Mouse (Mus musculus) forebrain, embryonic 11.5 days (tissue): ENCODE data around the gene Sema4d. TPM values are rescaled to one million over a fixed set of nuclear protein-coding genes. Genes with fewer than 3 reads are reported as not detected.
"Not testable (repeated sequence)": the region's sequence is repeated elsewhere in the genome, so short reads cannot be mapped to it uniquely, and the experiment has no call there.

Experiments
- ATAC-seq: fragments of 200-750 bp; cut with Nextera tagmentation; replicated peaks from 2 replicates; pipeline ENCODE4 v1.8.0; 2017; ENCODE audit warnings: moderate TSS enrichment; ENCODE audit not compliant: low FRiP score
- DNase-seq: peaks from one replicate; pipeline ENCODE4 v3.0.0-alpha.2; 2017; ENCODE audit warnings: low spot score
- H3K27ac ChIP-seq: fragments of 300-500 bp; sonication (generic); 2 replicates; pipeline ENCODE4 v1.5.1; 2014; ENCODE audit warnings: low read depth, low read length
- H3K27me3 ChIP-seq: fragments of 300-500 bp; sonication (generic); 2 replicates; pipeline ENCODE4 v1.6.1; 2014; ENCODE audit warnings: mild to moderate bottlenecking, low read length, mixed read lengths; ENCODE audit not compliant: control insufficient read depth, insufficient read depth
- H3K36me3 ChIP-seq: fragments of 300-500 bp; sonication (generic); 2 replicates; pipeline ENCODE4 v1.6.1; 2014; ENCODE audit warnings: mild to moderate bottlenecking, low read length, moderate library complexity, mixed read lengths; ENCODE audit not compliant: control insufficient read depth, insufficient read depth
- H3K4me1 ChIP-seq: fragments of 300-500 bp; sonication (generic); replicated peaks from 2 replicates; pipeline ENCODE4 v1.6.1; 2014; ENCODE audit warnings: low read length, mixed read lengths; ENCODE audit not compliant: control insufficient read depth, insufficient read depth
- H3K4me2 ChIP-seq: fragments of 300-500 bp; sonication (generic); 2 replicates; pipeline ENCODE4 v1.6.1; 2014; ENCODE audit warnings: low read depth, mild to moderate bottlenecking, low read length, moderate library complexity, mixed read lengths; ENCODE audit not compliant: severe bottlenecking
- H3K4me3 ChIP-seq: fragments of 300-500 bp; sonication (generic); 2 replicates; pipeline ENCODE4 v1.5.1; 2014; ENCODE audit warnings: low read depth, low read length
- H3K9ac ChIP-seq: fragments of 300-500 bp; sonication (generic); 2 replicates; pipeline ENCODE4 v1.6.1; 2014; ENCODE audit warnings: low read length
- H3K9me3 ChIP-seq: fragments of 300-500 bp; sonication (generic); 2 replicates; pipeline ENCODE4 v1.6.1; 2016; ENCODE audit warnings: low read length, mixed read lengths; ENCODE audit not compliant: control insufficient read depth
- WGBS: fragments of 180-500 bp; shearing (Covaris S2); extraction: QIAGEN DNeasy Blood & Tissue Kit; methylation state at CpG from one replicate; pipeline ENCODE4 v1.1.7; 2014; 5-methylcytosine and 5-hydroxymethylcytosine counted together
- polyA plus RNA-seq: library from polyadenylated mRNA; unstranded; fragments of >200 nt; fragmentation: Nextera tagmentation; extraction: Ambion mirVana; gene quantifications from 2 replicates; pipeline ENCODE4 v1.2.1, GENCODE M21; 2014

The Sema4d gene
- polyA plus RNA-seq, 1 experiment from 2014 or later, result 8.4 TPM

- not testable (repeated sequence) for ATAC-seq, H3K27me3 ChIP-seq, DNase-seq, H3K9ac ChIP-seq, H3K36me3 ChIP-seq, H3K9me3 ChIP-seq, H3K4me1 ChIP-seq, H3K4me3 ChIP-seq, H3K27ac ChIP-seq, H3K4me2 ChIP-seq
- 80% methylated on average over 4 of the region's 4 CpGs for WGBS
Observed at GRCm38 (mm10) chr13:51835208-51835607, 41.7 kb upstream of the Sema4d start.

- Histone ChIP-seq H3K4me3 (no peak overlapping the region), H3K4me2 (no peak overlapping the region), H3K4me1 (0 out of 2 replicates have a peak, but pooled peaks cover 2% of the 10 kb centered on the region), H3K36me3 (no peaks in the 10 kb centered on the region), H3K27ac (no peak overlapping the region), H3K9me3 (no peaks in the 10 kb centered on the region), H3K9ac (no peak overlapping the region), H3K27me3 (peaks cover 3% of the 10 kb centered on the region; the same call in 1 of the 2 replicates)
- ATAC-seq (no peak), DNase-seq (no peak)
- WGBS, result 70% methylated on average over 2 of the region's 2 CpGs
Observed at GRCm38 (mm10) chr13:51834520-51834919, 41.0 kb upstream of the Sema4d start.

- H3K27ac ChIP-seq, H3K36me3 ChIP-seq, H3K4me2 ChIP-seq, H3K9me3 ChIP-seq, H3K4me1 ChIP-seq, ATAC-seq, DNase-seq, H3K27me3 ChIP-seq, H3K4me3 ChIP-seq, H3K9ac ChIP-seq: not testable (repeated sequence)
- WGBS, result 79% methylated on average over 8 of the region's 8 CpGs
Observed at GRCm38 (mm10) chr13:51834024-51834423, 40.5 kb upstream of the Sema4d start.

- Histone ChIP-seq H3K9me3 (no peaks in the 10 kb centered on the region), H3K36me3 (no peaks in the 10 kb centered on the region), H3K4me2 (no peak overlapping the region), H3K27me3 (no peaks in the 10 kb centered on the region; the same call in 1 of the 2 replicates), H3K4me3 (no peak overlapping the region), H3K9ac (no peak overlapping the region), H3K27ac (no peak overlapping the region), H3K4me1 (0 out of 2 replicates have a peak, but pooled peaks cover 2% of the 10 kb centered on the region)
- WGBS, result 68% methylated on average over 2 of the region's 2 CpGs
- DNase-seq, result no peak
- no peak; the same call in 1 of the 2 replicates for ATAC-seq
Observed at GRCm38 (mm10) chr13:51833611-51834010, 40.1 kb upstream of the Sema4d start.

GRCm38 (mm10) chr13:51832491-51832890, 38.9 kb upstream of the Sema4d start:
- Histone ChIP-seq H3K4me2 (no peak overlapping the region), H3K9ac (no peak overlapping the region), H3K4me1 (0 out of 2 replicates have a peak, but pooled peaks cover 2% of the 10 kb centered on the region), H3K9me3 (no peaks in the 10 kb centered on the region), H3K4me3 (no peak overlapping the region), H3K36me3 (no peaks in the 10 kb centered on the region), H3K27ac (no peak overlapping the region), H3K27me3 (no peaks in the 10 kb centered on the region; the same call in 1 of the 2 replicates)
- 83% methylated on average over 6 of the region's 6 CpGs for WGBS
- no peak for ATAC-seq
- no peak for DNase-seq

- 26% methylated on average over 10 of the region's 10 CpGs for WGBS
- Histone ChIP-seq H3K36me3 (no peaks in the 10 kb centered on the region), H3K27me3 (no peaks in the 10 kb centered on the region; the same call in 1 of the 2 replicates), H3K9ac (no peak overlapping the region), H3K9me3 (no peaks in the 10 kb centered on the region), H3K4me1 (0 out of 2 replicates have a peak, but pooled peaks cover 2% of the 10 kb centered on the region), H3K4me2 (no peak overlapping the region), H3K4me3 (no peak overlapping the region), H3K27ac (no peak overlapping the region)
- ATAC-seq, result no peak
- DNase-seq, result no peak
Observed at GRCm38 (mm10) chr13:51830744-51831450, 37.4 kb upstream of the Sema4d start.

GRCm38 (mm10) chr13:51823822-51824495, 30.4 kb upstream of the Sema4d start:
- DNase-seq (no peak), ATAC-seq (no peak)
- H3K27ac ChIP-seq, result no peak overlapping the region
- no peaks in the 10 kb centered on the region for H3K27me3 ChIP-seq
- 49% methylated on average over 8 of the region's 8 CpGs for WGBS
- H3K4me2 ChIP-seq, result no peak overlapping the region
- no peaks in the 10 kb centered on the region for H3K36me3 ChIP-seq
- H3K4me1 ChIP-seq, result no peaks in the 10 kb centered on the region
- no peaks in the 10 kb centered on the region for H3K9me3 ChIP-seq
- H3K9ac ChIP-seq, result no peak overlapping the region
- H3K4me3 ChIP-seq, result no peak overlapping the region

- H3K27ac ChIP-seq, result no peak overlapping the region
- ATAC-seq, result no peak
- 64% methylated on average over 3 of the region's 3 CpGs for WGBS
- no peaks in the 10 kb centered on the region for H3K36me3 ChIP-seq
- no peak overlapping the region for H3K9ac ChIP-seq
- H3K27me3 ChIP-seq, result no peaks in the 10 kb centered on the region
- no peak overlapping the region for H3K4me3 ChIP-seq
- H3K4me1 ChIP-seq, result no peaks in the 10 kb centered on the region
- no peak for DNase-seq
- H3K9me3 ChIP-seq, result no peaks in the 10 kb centered on the region
- H3K4me2 ChIP-seq, result no peak overlapping the region
Observed at GRCm38 (mm10) chr13:51821988-51822387, 28.4 kb upstream of the Sema4d start.
